Mouse (Mus musculus) stomach, postnatal 0 days (tissue): Measurements from ENCODE around the gene Espl1.

ENCODE experiments used
- CTCF ChIP-seq: IDR thresholded peaks from 2 replicates; pipeline ENCODE4 v1.5.1; 2016; ENCODE audit warnings: antibody characterized with exemption, low read depth, mild to moderate bottlenecking, moderate library complexity
- EP300 ChIP-seq: optimal IDR thresholded peaks from 2 replicates; pipeline ENCODE3; 2016; ENCODE audit warnings: antibody characterized with exemption

DNA sequence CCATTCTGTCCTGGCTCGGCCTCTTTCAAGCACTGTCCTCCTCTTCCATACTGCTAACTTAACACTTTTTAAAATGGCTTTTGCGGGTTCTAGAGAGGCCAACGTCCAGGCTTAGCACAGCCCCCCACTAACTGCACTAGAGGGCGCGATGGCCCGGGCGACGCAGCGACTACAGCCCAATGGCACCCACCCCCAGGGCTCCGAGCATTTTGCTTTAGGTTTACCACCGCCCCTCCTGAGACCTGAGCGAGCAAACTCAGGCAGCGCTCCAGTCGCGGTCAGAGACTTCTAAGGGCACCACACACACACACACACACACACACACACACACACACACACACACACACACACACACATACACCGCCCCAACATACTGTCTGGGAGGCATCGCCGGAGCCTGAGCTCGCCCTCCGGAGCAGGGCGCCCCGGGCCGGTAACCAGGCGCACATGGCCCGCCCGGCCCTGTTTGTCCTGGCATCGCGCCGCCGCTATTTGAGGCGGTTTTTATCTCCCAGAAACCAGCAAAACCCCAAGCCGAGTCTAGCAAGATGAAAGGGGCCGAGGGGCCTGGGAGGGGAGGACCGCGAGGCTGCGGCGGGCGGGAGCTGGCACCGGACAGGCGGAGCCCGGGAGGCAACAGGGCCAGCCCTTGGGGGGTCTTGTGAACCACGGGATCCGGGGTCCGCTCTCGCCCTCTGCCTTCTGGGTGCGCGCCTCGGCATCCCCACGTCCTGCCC lies 59.2 kb downstream of the Espl1 start:
- peak; percentile 60 for TF ChIP-seq CTCF
- no peak for TF ChIP-seq EP300
